Mouse (Mus musculus) hindbrain, embryonic 12.5 days (tissue): Measurements from ENCODE around the gene Pgbd5. TPM values are rescaled to one million over a fixed set of nuclear protein-coding genes. Genes with fewer than 3 reads are reported as not detected.

Source experiments
- ATAC-seq: fragments of 200-750 bp; cut with Nextera tagmentation; 2 replicates; pipeline ENCODE4 v1.8.0; 2017; ENCODE audit warnings: moderate TSS enrichment; ENCODE audit not compliant: low FRiP score
- H3K27ac ChIP-seq: fragments of 300-500 bp; sonication (generic); 2 replicates; pipeline ENCODE4 v1.5.1; 2016; ENCODE audit warnings: mild to moderate bottlenecking
- H3K27me3 ChIP-seq: fragments of 300-500 bp; sonication (generic); 2 replicates; pipeline ENCODE4 v1.6.1; 2016; ENCODE audit warnings: mild to moderate bottlenecking
- H3K36me3 ChIP-seq: fragments of 300-500 bp; sonication (generic); 2 replicates; pipeline ENCODE4 v1.6.1; 2016; ENCODE audit warnings: mild to moderate bottlenecking
- H3K4me1 ChIP-seq: fragments of 300-500 bp; sonication (generic); 2 replicates; pipeline ENCODE4 v1.6.1; 2016
- H3K4me2 ChIP-seq: fragments of 300-500 bp; sonication (generic); replicated peaks from 2 replicates; pipeline ENCODE4 v1.6.1; 2016; ENCODE audit warnings: mild to moderate bottlenecking
- H3K4me3 ChIP-seq: fragments of 300-500 bp; sonication (generic); 2 replicates; pipeline ENCODE4 v1.5.1; 2016; ENCODE audit warnings: mild to moderate bottlenecking
- H3K9ac ChIP-seq: fragments of 300-500 bp; sonication (generic); 2 replicates; pipeline ENCODE4 v1.6.1; 2016; ENCODE audit warnings: mild to moderate bottlenecking, moderate library complexity
- H3K9me3 ChIP-seq: fragments of 300-500 bp; sonication (generic); replicated peaks from 2 replicates; pipeline ENCODE4 v1.6.1; 2016; ENCODE audit warnings: mild to moderate bottlenecking
- WGBS: fragments of 180-500 bp; shearing (Covaris S2); methylation state at CpG from one replicate; pipeline ENCODE4 v1.1.7; 2016; 5-methylcytosine and 5-hydroxymethylcytosine counted together
- polyA plus RNA-seq: library from polyadenylated mRNA; unstranded; fragments of >200 nt; fragmentation: Nextera tagmentation; extraction: Ambion mirVana; gene quantifications from 2 replicates; pipeline ENCODE4 v1.2.1, GENCODE M21; 2016

Pgbd5 gene
- polyA plus RNA-seq, 1 experiment from 2014 or later, result 6.4 TPM

GRCm38 (mm10) chr8:124418927-124419326, 20.5 kb downstream of the Pgbd5 start:
- no peak overlapping the region for H3K4me3 ChIP-seq
- no peak overlapping the region for H3K4me2 ChIP-seq
- no peak for ATAC-seq
- no peaks in the 10 kb centered on the region for H3K9me3 ChIP-seq
- no peaks in the 10 kb centered on the region for H3K4me1 ChIP-seq
- WGBS, result 95% methylated on average over 5 of the region's 5 CpGs
- H3K27ac ChIP-seq, result no peak overlapping the region
- no peak overlapping the region for H3K9ac ChIP-seq
- no peaks in the 10 kb centered on the region for H3K27me3 ChIP-seq
- H3K36me3 ChIP-seq, result no peaks in the 10 kb centered on the region

GRCm38 (mm10) chr8:124418185-124418584, 21.3 kb downstream of the Pgbd5 start:
- Histone ChIP-seq H3K4me1 (no peaks in the 10 kb centered on the region), H3K4me3 (no peak overlapping the region), H3K9ac (no peak overlapping the region), H3K36me3 (no peaks in the 10 kb centered on the region), H3K4me2 (no peak overlapping the region), H3K27me3 (no peaks in the 10 kb centered on the region), H3K9me3 (no peaks in the 10 kb centered on the region), H3K27ac (no peak overlapping the region)
- ATAC-seq, result no peak
- WGBS, result 81% methylated on average over 6 of the region's 6 CpGs

- 72% methylated on average over 7 of the region's 7 CpGs for WGBS
- Histone ChIP-seq H3K9me3 (no peaks in the 10 kb centered on the region), H3K4me3 (no peak overlapping the region)
These were observed 22.8 kb downstream of the Pgbd5 start for GRCm38 (mm10) chr8:124416646-124417045.

GRCm38 (mm10) chr8:124415789-124416188, 23.7 kb downstream of the Pgbd5 start:
- Histone ChIP-seq H3K4me3 (no peak overlapping the region), H3K36me3 (no peaks in the 10 kb centered on the region), H3K4me1 (no peaks in the 10 kb centered on the region), H3K9ac (no peak overlapping the region), H3K27me3 (no peaks in the 10 kb centered on the region), H3K27ac (no peak overlapping the region), H3K4me2 (no peak overlapping the region), H3K9me3 (no peaks in the 10 kb centered on the region)
- WGBS, result 93% methylated on average over 3 of the region's 3 CpGs
- no peak for ATAC-seq

More at GRCm38 (mm10) chr8:124416646-124417045, 22.8 kb downstream of the Pgbd5 start:
- no peak overlapping the region for H3K4me2 ChIP-seq
- no peaks in the 10 kb centered on the region for H3K36me3 ChIP-seq
- H3K27me3 ChIP-seq, result no peaks in the 10 kb centered on the region
- no peak overlapping the region for H3K27ac ChIP-seq
- no peaks in the 10 kb centered on the region for H3K4me1 ChIP-seq
- ATAC-seq, result no peak
- no peak overlapping the region for H3K9ac ChIP-seq

GRCm38 (mm10) chr8:124415002-124415401, 24.5 kb downstream of the Pgbd5 start:
- no peak for ATAC-seq
- Histone ChIP-seq H3K9me3 (no peaks in the 10 kb centered on the region), H3K4me2 (no peak overlapping the region), H3K36me3 (no peaks in the 10 kb centered on the region), H3K4me1 (no peaks in the 10 kb centered on the region), H3K27me3 (no peaks in the 10 kb centered on the region), H3K4me3 (no peak overlapping the region), H3K9ac (no peak overlapping the region), H3K27ac (no peak overlapping the region)
- WGBS, result 92% methylated on average over 8 of the region's 8 CpGs

GRCm38 (mm10) chr8:124413244-124413965, 26.1 kb downstream of the Pgbd5 start:
- H3K27me3 ChIP-seq, result no peaks in the 10 kb centered on the region
- no peaks in the 10 kb centered on the region for H3K36me3 ChIP-seq
- ATAC-seq, result no peak
- H3K9ac ChIP-seq, result no peak overlapping the region
- H3K4me1 ChIP-seq, result no peaks in the 10 kb centered on the region
- WGBS, result 83% methylated on average over 11 of the region's 11 CpGs
- H3K27ac ChIP-seq, result no peak overlapping the region
- no peak overlapping the region for H3K4me3 ChIP-seq
- H3K4me2 ChIP-seq, result no peak overlapping the region
- no peaks in the 10 kb centered on the region for H3K9me3 ChIP-seq

GRCm38 (mm10) chr8:124412496-124413243, 26.8 kb downstream of the Pgbd5 start:
- Histone ChIP-seq H3K4me1 (no peaks in the 10 kb centered on the region), H3K36me3 (no peaks in the 10 kb centered on the region), H3K27ac (no peak overlapping the region), H3K9me3 (no peaks in the 10 kb centered on the region), H3K9ac (no peak overlapping the region), H3K27me3 (no peaks in the 10 kb centered on the region), H3K4me3 (no peak overlapping the region), H3K4me2 (no peak overlapping the region)
- ATAC-seq, result no peak
- 82% methylated on average over 19 of the region's 19 CpGs for WGBS

GRCm38 (mm10) chr8:124404471-124405260, 34.8 kb downstream of the Pgbd5 start:
- ATAC-seq, result peak; percentile 55
- Histone ChIP-seq H3K4me3 (no peak overlapping the region), H3K27me3 (no peaks in the 10 kb centered on the region), H3K4me2 (no peak overlapping the region), H3K9me3 (no peaks in the 10 kb centered on the region), H3K36me3 (no peaks in the 10 kb centered on the region), H3K27ac (peak overlapping the region; percentile 23; the same call in 1 of the 2 replicates), H3K9ac (no peak overlapping the region), H3K4me1 (peaks cover 8% of the 10 kb centered on the region)
- WGBS, result 68% methylated on average over 11 of the region's 12 CpGs

- no peak overlapping the region for H3K4me3 ChIP-seq
- peak; percentile 46 for ATAC-seq
- H3K27ac ChIP-seq, result no peak overlapping the region
- no peaks in the 10 kb centered on the region for H3K36me3 ChIP-seq
- WGBS, result 53% methylated on average over 3 of the region's 3 CpGs
- no peaks in the 10 kb centered on the region for H3K9me3 ChIP-seq
- H3K4me1 ChIP-seq, result peaks cover 11% of the 10 kb centered on the region
- H3K9ac ChIP-seq, result no peak overlapping the region
- H3K27me3 ChIP-seq, result no peaks in the 10 kb centered on the region
- no peak overlapping the region for H3K4me2 ChIP-seq
These were observed 35.6 kb downstream of the Pgbd5 start for GRCm38 (mm10) chr8:124403876-124404275.

GRCm38 (mm10) chr8:124399403-124399861, 40.0 kb downstream of the Pgbd5 start:
- H3K9me3 ChIP-seq, result no peaks in the 10 kb centered on the region
- H3K4me2 ChIP-seq, result no peak overlapping the region
- no peak overlapping the region for H3K27ac ChIP-seq
- H3K4me1 ChIP-seq, result peaks cover 3% of the 10 kb centered on the region; the same call in 1 of the 2 replicates
- H3K27me3 ChIP-seq, result no peaks in the 10 kb centered on the region
- ATAC-seq, result no peak
- H3K36me3 ChIP-seq, result no peaks in the 10 kb centered on the region
- 82% methylated on average over 11 of the region's 11 CpGs for WGBS
- H3K4me3 ChIP-seq, result no peak overlapping the region
- H3K9ac ChIP-seq, result no peak overlapping the region

GRCm38 (mm10) chr8:124398843-124399402, 40.5 kb downstream of the Pgbd5 start:
- Histone ChIP-seq H3K9me3 (no peaks in the 10 kb centered on the region), H3K4me3 (no peak overlapping the region), H3K4me1 (0 out of 2 replicates have a peak, but pooled peaks cover 3% of the 10 kb centered on the region), H3K27me3 (no peaks in the 10 kb centered on the region), H3K9ac (no peak overlapping the region), H3K4me2 (no peak overlapping the region), H3K27ac (no peak overlapping the region), H3K36me3 (no peaks in the 10 kb centered on the region)
- 36% methylated on average over 12 of the region's 12 CpGs for WGBS
- no peak for ATAC-seq
